Mouse (Mus musculus): ENCODE results near the gene Gm26661. TPM values are rescaled to one million over a fixed set of nuclear protein-coding genes. Genes with fewer than 3 reads are reported as not detected.

Gm26661 gene
- total RNA-seq, 2 experiments from 2014 or later, result not detected

GRCm38 (mm10) chr14:7818463-7819121 is 27.2 kb downstream of the Gm26661 start:
- peak in 1 of 2 experiments; percentile 39 for DNase-seq (ENCODE audit: low spot score in 2 of 2)

- no peak for DNase-seq (ENCODE audit: low spot score in 2 of 2)
Observed at GRCm38 (mm10) chr14:7819446-7819845, 28.1 kb downstream of the Gm26661 start.

GRCm38 (mm10) chr14:7821341-7821740 is 30.0 kb downstream of the Gm26661 start:
- DNase-seq (ENCODE audit: low spot score in 2 of 2), result no peak

- DNase-seq (ENCODE audit: low spot score in 2 of 2), result no peak
Observed at GRCm38 (mm10) chr14:7822693-7823092, 31.3 kb downstream of the Gm26661 start.

GRCm38 (mm10) chr14:7824651-7825268 is 33.4 kb downstream of the Gm26661 start:
- peak in 1 of 2 experiments; percentile 47 for DNase-seq (ENCODE audit: low spot score in 2 of 2)

GRCm38 (mm10) chr14:7826151-7826937 is 35.0 kb downstream of the Gm26661 start:
- DNase-seq (ENCODE audit: low spot score in 2 of 2), result no peak

GRCm38 (mm10) chr14:7829181-7829580 is 37.8 kb downstream of the Gm26661 start:
- DNase-seq (ENCODE audit: low spot score in 2 of 2), result no peak

- no peak for DNase-seq (ENCODE audit: low spot score in 2 of 2)
Observed at GRCm38 (mm10) chr14:7831770-7832439, 40.5 kb downstream of the Gm26661 start.

- no peak for DNase-seq (ENCODE audit: low spot score in 2 of 2)
Observed at GRCm38 (mm10) chr14:7832440-7832783, 41.0 kb downstream of the Gm26661 start.

- DNase-seq (ENCODE audit: low spot score in 2 of 2), result no peak
Observed at GRCm38 (mm10) chr14:7833458-7833857, 42.1 kb downstream of the Gm26661 start.

GRCm38 (mm10) chr14:7838564-7839089 is 47.2 kb downstream of the Gm26661 start:
- DNase-seq (ENCODE audit: low spot score in 2 of 2), result no peak

- no peak for DNase-seq (ENCODE audit: low spot score in 2 of 2)
Observed at GRCm38 (mm10) chr14:7839950-7840514, 48.6 kb downstream of the Gm26661 start.

Other genes with a start within 250 kb of the Gm26661 start
- gene Gm3558, start 223.0 kb upstream of the Gm26661 start, total RNA-seq (2021), result under 1 TPM in 1 of 2 experiments, not detected in 1; 0.36 TPM
- not detected for gene Gm10338, start 196.0 kb upstream of the Gm26661 start, total RNA-seq (2021)
- not detected for gene Gm10128, start 147.6 kb upstream of the Gm26661 start, total RNA-seq (2021)
- 10 to 100 TPM; 56.1 to 56.8 TPM for gene Flnb, start 26.4 kb downstream of the Gm26661 start, total RNA-seq (2021)
- not detected for gene Gm45521, start 165.7 kb downstream of the Gm26661 start, total RNA-seq (2021)
- under 1 TPM; 0.45 to 0.70 TPM for gene Dnase1l3, start 203.0 kb downstream of the Gm26661 start, total RNA-seq (2021)
- gene Abhd6, start 211.3 kb downstream of the Gm26661 start, total RNA-seq (2021), result 10 to 100 TPM; 51.9 to 92.9 TPM

Measured in adrenal gland, adult 18-20 months (tissue).